28 mouse cellular contexts compared by ENCODE assay signal in genomic region chr7:139101286-139101804, GRCm38 (mm10). TPM values are rescaled to one million over a fixed set of nuclear protein-coding genes. Genes with fewer than 3 reads are reported as not detected.
A peak's percentile ranks its signal among the peaks of the same experiment; 100 is the strongest.
DNase-seq lines count a peak whose midpoint lies in the region; ATAC-seq lines count a peak whose summit lies in the region.
"Had no signal": no experiment of that assay in that cellular context is flagged by ENCODE, and none has a peak within 500 bp of the region (broad histone marks: within the 10 kb centered on the region; RNA-seq: fewer than 3 reads in every experiment).

No protein-coding gene starts in this region.

- H3K4me3 ChIP-seq in hindbrain, embryonic 14.5 days (replicated peaks; ENCODE audit: low read length): no peak overlapping the region
- H3K4me3 ChIP-seq in hindbrain, embryonic 10.5 days: no peak overlapping the region
- no peak overlapping the region for H3K4me3 ChIP-seq in neural tube, embryonic 13.5 days
- H3K4me3 ChIP-seq: embryonic facial prominence, embryonic 10.5 days; embryonic facial prominence, embryonic 15.5 days; heart, embryonic 10.5 days; heart, embryonic 15.5 days; liver, embryonic 13.5 days; neural tube, embryonic 12.5 days had no signal

- no peak overlapping the region for H3K9ac ChIP-seq in hindbrain, embryonic 14.5 days
- H3K9ac ChIP-seq in neural tube, embryonic 13.5 days: no peak overlapping the region
- H3K9ac ChIP-seq: embryonic facial prominence, embryonic 15.5 days; heart, embryonic 15.5 days; liver, embryonic 13.5 days; neural tube, embryonic 12.5 days had no signal

- H3K4me1 ChIP-seq in hindbrain, embryonic 14.5 days (replicated peaks; ENCODE audit: control insufficient read depth, insufficient read depth, low read length): no peaks in the 10 kb centered on the region
- H3K4me1 ChIP-seq in hindbrain, embryonic 10.5 days (replicated peaks): peaks cover 24% of the 10 kb centered on the region; the same call in 1 of the 2 replicates
- H3K4me1 ChIP-seq in neural tube, embryonic 13.5 days (replicated peaks): peaks cover 3% of the 10 kb centered on the region; the same call in 1 of the 2 replicates
- H3K4me1 ChIP-seq: embryonic facial prominence, embryonic 10.5 days; embryonic facial prominence, embryonic 15.5 days; heart, embryonic 15.5 days; liver, embryonic 13.5 days; neural tube, embryonic 12.5 days had no signal

- ATAC-seq in hindbrain, embryonic 14.5 days (ENCODE audit: low FRiP score): no peak
- no peak for ATAC-seq in neural tube, embryonic 13.5 days (ENCODE audit: low read depth)
- ATAC-seq: CD4-positive, CD25-positive, alpha-beta regulatory T cell, adult 4 months; forebrain, embryonic 14.5 days; inflammation-experienced regulatory T-cells, adult 6 months; lung, postnatal 0 days had no signal

- peaks cover 54% of the 10 kb centered on the region for H3K36me3 ChIP-seq in hindbrain, embryonic 14.5 days (replicated peaks; ENCODE audit: control insufficient read depth, insufficient read depth)
- peaks cover 62% of the 10 kb centered on the region for H3K36me3 ChIP-seq in hindbrain, embryonic 10.5 days
- H3K36me3 ChIP-seq in neural tube, embryonic 13.5 days: peaks cover 62% of the 10 kb centered on the region
- H3K36me3 ChIP-seq: embryonic facial prominence, embryonic 15.5 days; heart, embryonic 10.5 days; heart, embryonic 15.5 days; liver, embryonic 13.5 days had no signal

- peak; percentile 60 for DNase-seq in cerebellum, adult 9-11 months
- DNase-seq in cerebellum, adult 18-20 months: no peak
- no peak for DNase-seq in hindbrain, embryonic 14.5 days (ENCODE audit: low spot score)
- no peak for DNase-seq in hindbrain, embryonic 10.5 days (ENCODE audit: low spot score)
- DNase-seq in neural tube, embryonic 10.5 days (ENCODE audit: extremely low spot score, low spot score): no peak
- no peak for DNase-seq in heart, postnatal 14 days
- DNase-seq: adrenal gland, postnatal 14 days; gastrocnemius, postnatal 25 days; heart, postnatal 36 days; kidney, adult 11 months; kidney, postnatal 14 days; liver, embryonic 13.5 days; lung, adult 18-20 months; lung, postnatal 4 days; midbrain, embryonic 14.5 days; thymus, adult 2 months; thymus, postnatal 36 days had no signal

- 79% methylated on average over 10 of the region's 10 CpGs for WGBS in hindbrain, embryonic 14.5 days
- whole genome bisulfite sequencing in hindbrain, embryonic 10.5 days: 76% methylated on average over 10 of the region's 10 CpGs
- WGBS in neural tube, embryonic 13.5 days: 77% methylated on average over 10 of the region's 10 CpGs

- H3K27me3 ChIP-seq in hindbrain, embryonic 14.5 days (ENCODE audit: control insufficient read depth, insufficient read depth, low read length): no peaks in the 10 kb centered on the region
- no peaks in the 10 kb centered on the region for H3K27me3 ChIP-seq in hindbrain, embryonic 10.5 days (ENCODE audit: insufficient read depth, poor library complexity, severe bottlenecking)
- no peaks in the 10 kb centered on the region for H3K27me3 ChIP-seq in neural tube, embryonic 13.5 days
- H3K27me3 ChIP-seq: embryonic facial prominence, embryonic 15.5 days; liver, embryonic 13.5 days; neural tube, embryonic 12.5 days had no signal

- intact Hi-C loops in heart, postnatal 14 days (cut with DNase I): no loop called here

- 0 out of 2 replicates have a peak overlapping the region, but pooled peaks have one; percentile 32 for H3K27ac ChIP-seq in hindbrain, embryonic 14.5 days
- no peak overlapping the region for H3K27ac ChIP-seq in hindbrain, embryonic 10.5 days
- H3K27ac ChIP-seq in neural tube, embryonic 13.5 days (replicated peaks): peak overlapping the region; percentile 23; the same call in 1 of the 2 replicates
- H3K27ac ChIP-seq: embryonic facial prominence, embryonic 10.5 days; embryonic facial prominence, embryonic 15.5 days; heart, embryonic 10.5 days; heart, embryonic 15.5 days; liver, embryonic 13.5 days; neural tube, embryonic 12.5 days had no signal

- no peak overlapping the region for H3K4me2 ChIP-seq in hindbrain, embryonic 14.5 days (replicated peaks)
- no peak overlapping the region for H3K4me2 ChIP-seq in neural tube, embryonic 13.5 days
- H3K4me2 ChIP-seq: embryonic facial prominence, embryonic 15.5 days; heart, embryonic 15.5 days; liver, embryonic 13.5 days; neural tube, embryonic 12.5 days had no signal

- H3K9me3 ChIP-seq in hindbrain, embryonic 14.5 days (ENCODE audit: control insufficient read depth, low read length): no peaks in the 10 kb centered on the region
- no peaks in the 10 kb centered on the region for H3K9me3 ChIP-seq in hindbrain, embryonic 10.5 days
- no peaks in the 10 kb centered on the region for H3K9me3 ChIP-seq in neural tube, embryonic 13.5 days
- H3K9me3 ChIP-seq: embryonic facial prominence, embryonic 10.5 days; embryonic facial prominence, embryonic 15.5 days; heart, embryonic 10.5 days; heart, embryonic 15.5 days; liver, embryonic 13.5 days; neural tube, embryonic 12.5 days had no signal

RNA-seq across cellular contexts. Expression of gene Dpysl4, which starts 15.5 kb away (rescaled TPM):
- 211 and 216 TPM in 2 replicates for polyA plus RNA-seq in hindbrain, embryonic 14.5 days (2014; fragmentation: Nextera tagmentation; extraction: Ambion mirVana)
- polyA plus RNA-seq in hindbrain, embryonic 10.5 days (2016; fragmentation: Nextera tagmentation; extraction: Ambion mirVana): 122 and 257 TPM in 2 replicates
- 315 and 316 TPM in 2 replicates for polyA plus RNA-seq in neural tube, embryonic 13.5 days (2015; fragmentation: Nextera tagmentation; extraction: Ambion mirVana)
- total RNA-seq in heart, postnatal 14 days (2021): 1 to 10 TPM; 1.8 to 3.7 TPM
- total RNA-seq: megakaryocyte-erythroid progenitor cell, adult 5-6 weeks had no signal
- polyA plus RNA-seq: CD4-positive, CD25-positive, alpha-beta regulatory T cell, adult 4 months had no signal
